Mouse (Mus musculus): ENCODE results near the gene Gstm3. TPM values are rescaled to one million over a fixed set of nuclear protein-coding genes. Genes with fewer than 3 reads are reported as not detected.

The Gstm3 gene
- polyA plus RNA-seq, 1 experiment, result 11.5 TPM

DNA sequence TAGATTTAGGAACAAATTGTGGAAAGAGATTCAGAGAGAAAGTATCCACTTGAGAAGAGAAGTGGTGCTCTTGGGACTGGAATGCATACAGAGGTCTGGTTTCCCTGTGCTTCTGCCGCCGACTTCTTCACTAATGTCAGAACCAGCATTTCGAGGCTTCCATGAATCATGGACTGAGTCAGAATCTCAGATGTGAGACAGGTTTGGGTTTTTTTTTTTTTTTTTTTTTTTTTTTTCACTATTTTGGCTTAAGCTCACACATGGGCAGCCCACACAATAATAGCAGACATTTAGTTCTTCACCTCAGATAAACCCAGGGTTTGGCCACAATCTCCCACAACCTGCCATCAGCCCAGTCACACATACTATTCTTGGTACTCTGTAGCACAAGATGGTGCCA is 33.8 kb downstream of the Gstm3 start:
- 80% methylated on average over 3 of the region's 3 CpGs for WGBS
- DNase-seq (ENCODE audit: low read depth, low spot score), result no peak

- 32% methylated on average over 6 of the region's 6 CpGs for WGBS
- DNase-seq (ENCODE audit: low read depth, low spot score), result no peak
Measured at GRCm38 (mm10) chr3:107932128-107932527, 37.0 kb downstream of the Gstm3 start.

DNA sequence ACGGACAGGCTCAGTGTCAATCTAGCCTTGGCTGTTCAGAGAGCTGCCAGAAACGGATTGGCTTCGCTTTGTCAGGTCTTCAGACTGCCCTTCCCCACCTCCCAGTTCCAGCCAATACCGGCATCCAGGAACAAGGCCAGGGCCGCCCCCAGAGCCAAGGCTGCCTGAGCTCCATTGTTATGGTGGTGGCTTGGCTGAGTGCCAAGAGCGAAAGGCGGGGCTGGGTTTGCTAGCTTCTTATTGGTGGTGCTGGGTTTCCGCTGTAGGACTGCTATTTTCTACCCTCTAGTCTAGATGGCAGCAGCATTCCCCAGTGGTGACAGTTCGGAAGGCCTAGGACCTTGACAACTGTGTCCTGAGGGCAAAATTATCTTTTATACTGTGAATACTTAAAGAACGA is 37.4 kb downstream of the Gstm3 start, which contains the start of gene Gstm7:
Gene Gstm7, minus strand, starts transcription at position 148 of the 400 bp plus-strand sequence.
- DNase-seq (ENCODE audit: low read depth, low spot score), result peak; percentile 85
- 4% methylated on average over 10 of the region's 10 CpGs for WGBS

GRCm38 (mm10) chr3:107931134-107931533 is 37.9 kb downstream of the Gstm3 start:
- no peak for DNase-seq (ENCODE audit: low read depth, low spot score)
- WGBS, result 45% methylated on average over 2 of the region's 2 CpGs

- DNase-seq (ENCODE audit: low read depth, low spot score), result no peak
- 66% methylated on average over 4 of the region's 4 CpGs for WGBS
Measured at GRCm38 (mm10) chr3:107929731-107930130, 39.4 kb downstream of the Gstm3 start.

GRCm38 (mm10) chr3:107929243-107929642 is 39.8 kb downstream of the Gstm3 start:
- 77% methylated on average over 4 of the region's 4 CpGs for whole genome bisulfite sequencing
- DNase-seq (ENCODE audit: low read depth, low spot score), result no peak

GRCm38 (mm10) chr3:107928691-107929090 is 40.4 kb downstream of the Gstm3 start:
- no peak for DNase-seq (ENCODE audit: low read depth, low spot score)
- WGBS, result 81% methylated on average over 11 of the region's 11 CpGs

GRCm38 (mm10) chr3:107927841-107928240 is 41.2 kb downstream of the Gstm3 start:
- WGBS, result 81% methylated on average over 3 of the region's 3 CpGs
- no peak for DNase-seq (ENCODE audit: low read depth, low spot score)

DNA sequence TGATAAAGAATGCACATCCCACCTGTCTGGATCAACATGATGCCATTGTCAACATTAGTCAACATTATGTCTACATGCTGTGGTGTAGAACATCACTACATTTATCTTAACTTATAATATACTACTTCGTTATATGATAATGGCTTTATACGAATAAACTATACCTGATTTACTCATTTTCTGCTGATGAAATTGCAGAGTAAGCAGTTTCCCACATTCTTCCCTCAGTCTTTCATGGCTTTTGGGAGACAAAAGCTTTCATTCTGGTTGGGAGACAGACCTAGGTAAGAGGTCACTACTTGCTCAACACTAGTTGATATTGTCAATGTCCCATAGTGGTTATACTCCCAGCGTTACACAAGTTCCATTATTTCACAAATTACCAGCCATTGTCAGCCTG is 43.7 kb downstream of the Gstm3 start:
- DNase-seq (ENCODE audit: low read depth, low spot score), result no peak
- 87% methylated on average over 3 of the region's 3 CpGs for WGBS

- WGBS, result 79% methylated on average over 5 of the region's 5 CpGs
- DNase-seq (ENCODE audit: low read depth, low spot score), result no peak
Measured at GRCm38 (mm10) chr3:107920348-107920747, 48.7 kb downstream of the Gstm3 start.

- DNase-seq (ENCODE audit: low read depth, low spot score), result no peak
- 55% methylated on average over 7 of the region's 7 CpGs for WGBS
Measured at GRCm38 (mm10) chr3:107917783-107918408, 51.2 kb downstream of the Gstm3 start.

DNA sequence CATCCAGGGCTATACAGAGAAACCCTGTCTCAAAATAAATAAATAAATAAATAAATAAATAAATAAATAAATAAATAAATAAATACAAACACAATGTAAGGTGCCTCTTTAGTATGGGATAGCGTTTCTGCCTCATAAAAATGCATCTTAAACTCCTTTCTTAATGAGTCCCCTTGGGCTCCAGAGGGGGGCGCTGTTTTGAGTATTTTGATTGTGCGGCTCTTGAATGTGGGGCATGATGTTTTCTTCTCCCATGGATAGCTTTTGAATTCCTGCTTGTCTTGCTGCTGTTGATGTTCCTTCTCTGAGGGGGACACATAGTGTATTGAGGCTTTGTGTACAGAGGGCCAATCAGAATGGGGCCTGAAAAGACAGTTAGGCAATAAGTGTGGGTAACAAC is 52.0 kb downstream of the Gstm3 start:
- 87% methylated on average over 3 of the region's 3 CpGs for WGBS
- no peak for DNase-seq (ENCODE audit: low read depth, low spot score)

DNA sequence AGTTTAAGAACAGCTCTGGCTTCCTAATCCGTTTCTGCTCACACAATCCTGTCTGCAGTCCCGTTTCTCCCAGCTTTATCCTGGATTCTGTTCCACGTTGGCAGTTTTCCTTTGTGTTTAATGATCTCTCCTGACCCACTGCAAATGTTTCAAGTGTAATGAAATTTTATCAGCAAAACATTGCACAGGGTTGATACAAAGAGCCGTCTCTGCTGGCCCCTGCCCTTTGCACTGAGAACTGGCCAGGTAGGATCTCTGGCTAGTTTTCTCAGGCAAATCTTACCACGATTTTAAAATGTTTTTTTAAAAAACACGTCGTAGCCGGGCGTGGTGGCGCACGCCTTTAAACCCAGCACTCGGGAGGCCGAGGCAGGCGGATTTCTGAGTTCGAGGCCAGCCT is 52.4 kb downstream of the Gstm3 start:
- DNase-seq (ENCODE audit: low read depth, low spot score), result no peak
- 47% methylated on average over 15 of the region's 15 CpGs for WGBS

Other genes starting within 250 kb of the Gstm3 start
- gene Csf1, start 208.8 kb downstream of the Gstm3 start, polyA plus RNA-seq (2012; rRNA removed), result 8.0 and 9.5 TPM in 2 replicates
- gene Eps8l3, start 92.1 kb downstream of the Gstm3 start, polyA plus RNA-seq (2012; rRNA removed), result 161 and 294 TPM in 2 replicates
- 25.5 and 27.8 TPM in 2 replicates for gene Gstm5, start 73.5 kb downstream of the Gstm3 start, polyA plus RNA-seq (2012; rRNA removed)
- gene Gstm7, start 37.5 kb downstream of the Gstm3 start, polyA plus RNA-seq (2012; rRNA removed), result 4.9 and 8.4 TPM in 2 replicates
- gene Gstm6, start 25.5 kb downstream of the Gstm3 start, polyA plus RNA-seq (2012; rRNA removed), result 2.4 and 8.6 TPM in 2 replicates
- 40.2 and 44.1 TPM in 2 replicates for gene Gstm2, start 17.2 kb upstream of the Gstm3 start, polyA plus RNA-seq (2012; rRNA removed)
- 109 and 157 TPM in 2 replicates for gene Gstm1, start 48.7 kb upstream of the Gstm3 start, polyA plus RNA-seq (2012; rRNA removed)
- gene Gstm4, start 75.6 kb upstream of the Gstm3 start, polyA plus RNA-seq (2012; rRNA removed), result 9.9 and 10.0 TPM in 2 replicates
- 82.4 and 101 TPM in 2 replicates for gene Ampd2, start 117.4 kb upstream of the Gstm3 start, polyA plus RNA-seq (2012; rRNA removed)
- gene Gnat2, start 123.5 kb upstream of the Gstm3 start, polyA plus RNA-seq (2012; rRNA removed), result 1.6 and 2.1 TPM in 2 replicates
- gene Gnai3, start 176.9 kb upstream of the Gstm3 start, polyA plus RNA-seq (2012; rRNA removed), result 35.7 and 47.2 TPM in 2 replicates
- 0.04 TPM in 2 replicates for gene Gpr61, start 185.6 kb upstream of the Gstm3 start, polyA plus RNA-seq (2012; rRNA removed)
- 7.3 and 11.9 TPM in 2 replicates for gene Amigo1, start 217.1 kb upstream of the Gstm3 start, polyA plus RNA-seq (2012; rRNA removed)
- 9.9 and 10.8 TPM in 2 replicates for gene Cyb561d1, start 231.9 kb upstream of the Gstm3 start, polyA plus RNA-seq (2012; rRNA removed)
- gene Atxn7l2, start 241.7 kb upstream of the Gstm3 start, polyA plus RNA-seq (2012; rRNA removed), result 6.2 and 7.2 TPM in 2 replicates

Data from large intestine, adult 2 months (tissue).